Mouse (Mus musculus) c-Kit-negative CD71-positive TER-119-positive erythroid progenitor cells, embryonic 14.5 days (primary cell): ENCODE measurements around the gene Emc4.

ENCODE experiments used
- DNase-seq: peaks from one replicate; pipeline ENCODE4 v3.0.0-alpha.2; 2013; ENCODE audit warnings: low read depth, low spot score

The Emc4 gene

DNA sequence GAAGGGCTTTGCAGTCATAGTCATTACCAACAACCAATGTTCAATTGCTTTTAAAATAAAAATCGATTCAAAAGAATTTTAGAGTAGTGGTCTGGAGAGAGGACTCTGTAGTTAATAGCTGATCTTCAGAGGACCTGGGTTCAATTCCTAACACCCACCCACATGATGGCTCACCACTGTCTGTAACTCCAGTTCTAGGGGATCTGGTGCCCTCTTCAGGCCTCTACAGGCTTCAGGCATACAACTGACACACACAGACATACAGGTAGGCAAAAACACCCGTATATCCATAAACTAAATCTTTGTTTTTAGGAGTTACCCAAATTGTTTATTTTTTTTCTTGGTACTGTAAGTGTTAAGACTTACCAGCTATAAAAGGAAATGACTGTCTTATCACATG is 28.1 kb downstream of the Emc4 start:
- no peak for DNase-seq

DNA sequence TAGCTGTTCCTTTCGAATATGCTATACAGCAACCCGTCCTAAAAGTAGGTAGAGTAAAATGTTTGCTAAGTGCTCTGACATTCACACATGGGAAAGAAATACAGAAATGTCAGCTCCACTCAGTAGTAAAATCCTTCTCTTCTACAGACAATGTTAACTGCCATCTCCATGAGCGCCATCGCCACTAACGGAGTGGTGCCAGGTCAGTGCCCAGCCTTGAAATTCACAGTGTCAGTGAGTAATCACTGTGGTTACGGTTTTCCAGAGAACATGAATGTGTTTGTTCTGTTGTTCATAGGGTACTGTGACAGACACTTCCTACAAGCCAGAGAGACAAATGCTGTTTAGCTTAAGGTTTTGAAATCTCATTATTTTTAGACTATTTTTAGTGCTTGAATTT is 30.6 kb downstream of the Emc4 start:
- DNase-seq: no peak

DNA sequence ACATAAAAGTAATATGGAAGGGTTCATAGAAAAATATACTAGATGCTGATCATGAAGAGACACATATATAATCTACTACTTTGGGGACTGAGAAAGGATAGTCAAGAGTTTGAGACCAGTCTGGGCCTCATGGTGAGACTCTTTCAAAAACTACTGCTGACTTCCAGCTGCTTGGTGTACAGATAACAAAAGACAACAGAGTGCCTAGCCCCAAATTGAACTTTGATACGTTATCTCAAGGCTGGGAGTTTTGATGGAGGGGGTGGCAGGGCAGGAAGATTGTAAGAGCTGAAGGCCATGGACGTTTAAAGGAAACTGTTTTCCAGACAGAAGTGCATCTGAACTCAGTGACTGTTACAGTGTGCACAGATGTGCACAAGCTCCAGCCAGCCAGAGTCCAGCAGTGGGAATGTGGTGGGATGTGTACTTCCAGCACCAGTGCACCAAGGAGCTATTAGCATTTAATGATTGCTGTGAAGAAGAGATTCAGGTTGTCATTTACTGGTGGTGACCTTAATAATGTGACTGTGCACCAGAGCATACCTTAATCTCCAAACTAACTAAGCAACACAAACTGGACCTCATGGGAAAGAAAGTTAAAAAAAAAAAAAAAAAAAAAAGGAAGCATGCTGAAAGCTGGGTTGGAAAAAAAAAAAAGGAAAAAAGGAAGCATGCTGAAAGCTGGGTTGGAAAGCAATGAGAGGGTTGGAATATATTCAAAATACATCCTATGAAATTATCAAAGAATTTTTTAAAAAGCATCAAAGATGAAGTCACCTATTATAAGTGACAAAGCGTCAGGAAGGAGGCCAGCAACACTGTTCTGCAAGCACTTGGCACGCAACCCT is 35.6 kb downstream of the Emc4 start:
- no peak for DNase-seq

DNA sequence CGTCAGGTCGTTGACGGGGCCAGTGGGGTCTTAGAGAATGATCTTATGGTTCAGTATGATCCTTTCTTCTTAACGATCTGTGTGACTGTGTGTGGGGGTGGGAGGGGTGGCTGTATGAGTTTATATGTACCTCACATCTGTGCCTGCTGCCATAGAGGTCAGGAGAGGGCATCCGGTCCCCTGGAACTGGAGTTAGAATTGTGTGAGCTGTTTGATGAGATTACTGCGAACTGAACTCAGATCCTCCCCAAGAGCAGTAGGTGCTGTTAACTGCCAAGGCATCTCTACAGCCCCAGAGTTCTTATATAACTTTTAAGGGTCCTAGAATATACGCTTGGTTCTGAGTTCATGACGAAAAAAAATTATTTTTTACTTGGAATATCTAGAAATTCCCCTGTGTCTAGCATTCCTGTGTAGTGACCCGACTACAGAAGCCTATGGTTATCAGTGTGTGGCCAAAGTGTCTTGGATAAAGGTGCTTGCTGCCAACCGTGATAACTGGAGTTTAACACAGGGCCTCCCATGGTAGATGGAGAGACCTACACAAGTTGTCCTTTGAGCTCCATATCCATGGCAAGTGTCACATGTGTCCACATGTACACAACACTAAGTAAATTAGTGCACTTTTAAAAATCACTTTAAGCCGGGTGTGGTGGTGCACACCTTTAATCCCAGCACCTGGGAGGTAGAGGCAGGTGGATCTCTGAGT is 39.6 kb downstream of the Emc4 start:
- DNase-seq: peak; percentile 20

DNA sequence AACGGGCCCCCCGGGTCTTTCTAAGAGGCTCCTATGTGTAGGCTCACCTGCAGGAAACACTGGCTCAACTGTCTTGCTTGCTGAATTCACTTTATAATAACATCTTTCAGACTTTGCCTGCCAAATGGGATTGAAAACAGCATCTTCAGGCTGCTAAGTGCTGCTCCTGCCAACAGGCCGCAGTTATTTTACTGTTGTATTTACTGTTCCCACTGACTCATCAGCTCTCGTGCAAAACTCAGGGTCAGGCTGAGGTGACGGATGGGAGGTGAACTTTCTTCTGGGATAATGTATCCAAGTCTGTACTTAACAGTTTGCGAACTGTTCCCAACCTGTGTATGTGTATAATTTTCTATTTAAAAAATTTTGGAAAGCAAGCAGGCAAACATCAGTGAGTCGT is 48.9 kb downstream of the Emc4 start:
- DNase-seq: no peak

DNA sequence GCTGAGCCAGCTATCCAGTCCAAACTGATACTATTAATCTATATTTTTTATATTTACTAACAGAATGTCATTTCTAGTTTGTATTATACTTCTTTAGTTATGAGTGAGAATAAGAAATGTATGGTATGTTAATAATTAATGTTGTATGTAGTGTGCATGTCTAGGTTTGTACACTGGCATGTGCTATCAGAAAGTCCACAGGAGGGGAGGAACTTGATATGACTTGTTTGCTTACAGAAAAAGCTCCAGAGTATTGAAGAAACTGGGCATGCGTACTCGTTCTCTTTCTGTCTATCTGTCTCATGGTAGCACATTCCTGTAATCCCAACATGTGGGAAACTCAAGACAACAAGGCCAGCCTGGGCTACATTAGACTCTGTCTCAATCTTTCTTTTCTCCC is 49.6 kb downstream of the Emc4 start:
- no peak for DNase-seq

DNA sequence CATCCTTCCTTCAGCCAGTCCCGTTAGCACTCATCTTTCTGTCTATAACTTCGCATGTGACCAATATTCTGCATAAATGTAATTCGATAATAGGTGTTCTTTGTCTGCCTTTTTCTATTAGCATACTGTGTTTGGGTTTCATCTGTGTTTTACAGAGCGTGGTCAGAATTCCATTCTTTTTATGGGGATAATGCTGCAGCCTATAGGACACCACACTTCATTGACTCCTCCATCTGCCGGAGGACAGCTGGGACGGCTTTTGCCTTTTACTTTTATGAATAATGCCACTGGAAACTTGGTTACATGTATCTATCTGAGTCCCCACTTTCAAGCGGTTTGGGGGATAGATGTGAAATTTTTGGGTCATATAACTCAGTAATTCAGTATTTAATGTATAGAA is 52.2 kb downstream of the Emc4 start:
- no peak for DNase-seq
